Mouse (Mus musculus): ENCODE data around the gene Gpr25. TPM values are rescaled to one million over a fixed set of nuclear protein-coding genes. Genes with fewer than 3 reads are reported as not detected.

The Gpr25 gene
- total RNA-seq (2021) = not detected
- long read RNA-seq, experiment 1 = 0 reads
- long read RNA-seq, experiment 2 = 0 reads

DNA sequence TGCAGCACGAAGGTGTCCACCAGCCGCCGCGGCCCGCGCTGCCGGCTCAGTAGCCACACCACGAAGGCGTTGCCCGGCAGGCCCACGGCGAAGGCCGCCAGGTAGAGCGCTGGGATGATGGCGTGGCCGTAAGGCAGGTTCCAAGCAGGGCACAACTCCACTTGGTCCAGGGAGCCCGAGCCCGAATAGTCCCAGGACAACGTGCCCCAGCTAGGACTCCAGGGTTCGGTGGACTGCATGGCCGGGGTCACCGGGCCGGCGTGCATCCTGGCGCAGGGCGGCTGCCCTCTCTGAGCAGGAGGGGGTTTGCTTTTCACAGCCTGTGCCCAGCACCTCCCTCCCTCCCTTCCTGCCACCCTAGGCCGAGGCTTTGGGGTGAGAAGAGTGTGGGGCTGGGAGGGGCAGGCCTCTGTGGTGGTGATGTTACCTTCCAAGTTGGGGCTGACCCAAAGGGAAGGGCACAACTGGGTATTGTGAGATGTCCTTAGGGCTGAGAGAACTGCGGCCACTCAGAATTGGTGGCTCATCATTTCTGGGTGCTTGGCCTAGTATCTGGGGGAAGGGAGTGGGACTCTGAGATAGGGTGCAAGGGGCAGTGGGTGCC, at the start of gene Gpr25:
TSS of gene Gpr25 (minus strand) at position 239 of the 604 bp plus-strand sequence.
- no peak for DNase-seq

DNA sequence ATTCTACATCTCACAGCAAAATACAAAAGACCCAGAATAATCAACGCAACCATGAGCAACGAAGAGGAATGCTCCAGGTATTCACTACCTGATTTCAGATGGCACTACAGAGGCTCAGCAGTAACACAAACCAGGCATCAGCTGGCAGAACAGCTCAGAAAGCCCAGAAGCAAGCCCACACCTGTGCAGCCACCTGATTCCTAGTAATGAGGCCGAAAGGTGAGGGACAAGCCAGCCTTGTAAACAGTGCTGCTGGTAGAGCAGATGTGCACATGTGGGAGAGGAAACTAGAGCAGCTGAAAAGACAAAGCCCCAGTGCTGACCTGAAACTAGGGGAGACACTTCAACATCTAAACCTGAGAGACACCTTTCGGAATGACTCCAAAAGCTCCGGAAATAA, 48.5 kb upstream of the Gpr25 start:
- no peak for DNase-seq

DNA sequence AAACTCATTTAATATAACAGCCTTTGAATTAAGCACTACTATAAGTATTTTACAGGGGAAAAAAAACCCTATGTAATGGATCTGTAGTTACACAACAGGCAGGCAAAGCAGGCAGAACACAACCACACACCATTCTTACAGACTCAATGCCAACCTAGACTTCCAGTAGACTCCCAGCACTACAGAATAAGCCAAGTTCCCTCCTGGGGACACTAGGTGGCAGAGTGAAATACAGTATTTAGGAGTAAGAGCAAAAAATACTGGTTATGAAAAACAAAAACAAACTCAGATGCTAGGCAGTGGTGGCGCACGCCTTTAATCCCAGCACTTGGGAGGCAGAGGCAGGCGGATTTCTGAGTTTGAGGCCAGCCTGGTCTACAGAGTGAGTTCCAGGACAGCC, 45.8 kb upstream of the Gpr25 start:
- DNase-seq = peak; percentile 57

DNA sequence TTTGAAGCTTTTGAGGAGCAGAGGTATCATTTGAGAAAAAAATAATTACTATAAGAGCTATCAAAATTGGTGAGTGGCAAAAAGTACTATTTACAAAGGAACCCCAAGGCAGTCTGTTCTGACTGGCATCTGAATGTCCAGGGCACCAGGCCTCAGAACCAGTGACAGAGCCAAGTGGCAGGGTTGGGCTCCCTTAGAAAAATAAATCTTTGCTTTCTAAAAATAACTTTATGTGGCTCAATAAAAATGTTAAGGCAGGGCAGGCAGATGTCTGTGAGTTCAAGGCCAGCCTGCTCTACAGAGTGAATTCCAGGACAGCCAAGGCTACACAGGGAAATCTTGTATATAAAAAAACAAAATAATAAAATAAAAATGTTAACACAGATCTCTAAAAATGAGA, 33.3 kb upstream of the Gpr25 start:
- DNase-seq = peak; percentile 18

DNA sequence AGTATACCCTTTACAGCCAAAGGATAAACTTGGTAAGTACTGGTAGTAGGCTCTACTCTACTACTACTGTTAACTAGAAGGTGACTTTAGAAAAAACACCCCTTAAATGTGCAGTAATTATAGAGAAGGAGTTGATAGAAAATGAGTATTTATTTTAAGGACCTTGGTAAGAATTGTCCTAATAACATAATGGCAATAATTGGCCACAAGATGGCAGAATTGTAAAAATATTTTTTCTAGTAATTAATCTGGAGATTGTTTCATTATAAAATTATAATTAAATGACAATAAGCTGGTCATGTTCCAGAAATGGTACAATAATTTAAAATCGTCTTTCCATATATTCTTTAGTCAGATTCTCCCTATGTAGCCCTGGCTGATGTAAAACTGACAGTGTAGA, 29.1 kb upstream of the Gpr25 start:
- DNase-seq = no peak

DNA sequence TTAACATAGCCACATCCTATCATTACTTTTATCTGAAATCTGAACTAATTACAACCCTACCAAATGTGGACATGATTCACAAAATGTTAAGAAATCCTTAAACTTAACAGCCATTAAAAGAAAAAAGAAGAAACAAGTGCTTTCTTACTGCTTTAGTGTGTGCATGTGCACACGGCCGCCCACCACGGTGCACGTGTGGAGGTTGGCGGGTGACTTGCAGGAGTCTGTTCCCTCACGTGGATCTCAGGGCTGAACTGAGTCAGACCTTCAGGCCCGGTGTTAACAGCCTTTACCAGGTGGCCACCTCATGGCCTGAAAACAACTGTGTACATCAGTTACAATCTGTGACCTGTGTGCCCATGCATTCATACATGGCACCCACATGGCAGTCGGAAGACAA, 16.7 kb upstream of the Gpr25 start:
- DNase-seq = no peak

DNA sequence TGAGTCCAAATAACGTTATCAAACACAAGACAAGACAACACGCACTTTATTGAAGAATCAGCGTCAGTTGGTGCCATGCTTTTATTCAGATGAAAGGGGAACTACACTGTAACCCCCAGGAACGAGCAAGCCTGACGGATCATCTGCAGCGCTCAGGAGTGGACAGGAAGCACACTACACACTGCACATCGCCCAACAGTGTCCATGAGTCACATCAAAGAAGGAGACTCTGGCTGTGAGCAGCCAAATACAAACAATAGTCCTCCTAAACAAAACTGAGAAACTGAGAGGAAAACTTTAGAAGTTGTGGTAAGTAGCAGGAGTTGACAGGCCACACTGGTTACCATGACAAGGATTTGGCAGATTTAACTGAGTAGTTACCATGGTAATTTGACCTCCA, 7.6 kb upstream of the Gpr25 start:
- no peak for DNase-seq

DNA sequence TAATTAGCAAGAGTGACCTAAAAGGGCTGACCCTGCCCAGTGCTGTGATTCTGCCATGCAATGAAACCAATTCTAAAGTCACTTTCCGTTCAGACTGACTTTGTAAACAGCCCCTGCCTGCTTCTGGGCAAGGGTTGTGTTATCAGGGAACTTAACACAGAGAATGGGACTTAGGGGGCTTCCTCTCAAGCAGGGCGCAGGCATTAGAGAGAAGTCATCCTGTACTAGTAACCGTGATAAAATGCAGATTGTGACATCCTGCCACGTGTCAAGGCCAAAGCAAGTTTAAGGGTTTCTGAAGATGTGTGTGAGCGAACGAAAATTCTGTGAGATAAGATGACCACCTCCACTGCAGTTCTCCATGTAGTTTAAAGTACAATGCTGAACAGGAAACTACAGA, 5.5 kb upstream of the Gpr25 start:
- no peak for DNase-seq

DNA sequence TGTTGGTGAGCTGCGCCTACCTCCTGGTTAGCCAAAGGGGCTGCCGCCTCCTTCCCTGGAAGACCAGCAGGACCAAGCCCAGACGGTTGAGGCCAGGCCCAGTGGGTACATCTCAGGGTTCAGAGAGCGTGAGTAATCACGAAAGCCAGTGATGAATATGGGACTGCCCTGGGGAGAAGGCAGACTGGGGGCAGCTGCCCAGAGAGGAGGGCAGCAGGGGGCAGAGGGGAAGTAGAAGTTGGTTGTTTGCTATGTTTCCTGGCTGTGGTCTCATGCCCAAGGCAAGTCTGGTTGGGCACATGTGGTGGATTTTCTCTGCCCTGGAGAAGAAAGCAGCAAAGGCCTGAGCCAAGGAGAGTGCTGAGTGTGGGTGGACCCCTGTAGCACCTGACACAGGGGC, 2.7 kb upstream of the Gpr25 start:
- DNase-seq = no peak

DNA sequence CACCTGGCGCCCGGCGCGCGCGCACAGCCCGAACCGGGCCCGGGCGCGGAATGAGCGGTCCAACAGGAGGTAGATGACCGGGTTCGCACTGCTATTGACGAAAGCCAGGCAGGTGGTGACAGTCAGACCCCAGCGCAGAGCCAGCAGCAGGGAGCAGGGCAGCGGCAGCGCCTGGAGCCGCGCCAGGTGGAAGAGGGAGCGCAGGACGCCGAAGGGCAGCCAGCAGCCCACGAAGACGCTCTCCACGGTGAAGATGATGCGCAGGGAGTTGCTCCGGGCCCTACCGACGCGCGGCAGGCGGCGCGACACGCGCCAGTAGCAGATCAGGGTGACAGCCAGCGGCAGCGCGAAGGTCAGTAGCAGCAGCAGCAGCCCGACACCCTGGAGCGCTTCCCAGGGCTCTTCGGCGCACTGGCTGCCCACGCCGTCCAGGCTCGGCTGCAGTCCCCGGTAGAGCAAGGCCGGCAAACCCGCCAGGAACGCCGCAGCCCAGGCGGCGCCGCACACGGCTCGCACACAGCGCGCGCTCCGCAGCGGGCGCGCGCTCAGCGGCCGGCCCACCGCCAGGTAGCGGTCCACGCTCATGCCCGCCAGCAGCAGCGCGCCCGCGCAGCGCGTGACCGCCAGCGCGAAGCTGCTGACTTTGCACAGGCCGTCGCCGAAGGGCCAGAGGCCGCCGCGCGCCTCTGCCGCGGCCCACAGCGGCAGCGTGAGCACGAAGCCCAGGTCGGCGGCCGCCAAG, 609 bp downstream of the Gpr25 start:
- DNase-seq = peak; percentile 70

DNA sequence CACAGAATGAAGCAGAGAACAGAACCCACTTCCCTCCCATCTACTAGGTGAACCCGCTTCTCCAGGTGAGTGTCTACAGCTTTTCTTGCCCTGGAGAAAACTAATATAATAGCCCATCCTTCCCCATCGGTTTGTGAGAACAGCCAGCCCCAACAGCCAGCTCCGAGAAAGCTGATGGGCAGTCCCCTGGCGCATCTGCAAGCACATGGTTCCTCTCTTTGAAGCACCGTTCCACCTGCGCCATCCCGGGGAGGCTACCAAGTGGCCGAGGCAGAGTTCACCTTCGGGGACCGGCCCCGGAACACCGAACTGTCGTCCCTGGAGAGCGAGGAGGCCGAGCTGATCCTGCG, 1.2 kb downstream of the Gpr25 start:
- DNase-seq = no peak

DNA sequence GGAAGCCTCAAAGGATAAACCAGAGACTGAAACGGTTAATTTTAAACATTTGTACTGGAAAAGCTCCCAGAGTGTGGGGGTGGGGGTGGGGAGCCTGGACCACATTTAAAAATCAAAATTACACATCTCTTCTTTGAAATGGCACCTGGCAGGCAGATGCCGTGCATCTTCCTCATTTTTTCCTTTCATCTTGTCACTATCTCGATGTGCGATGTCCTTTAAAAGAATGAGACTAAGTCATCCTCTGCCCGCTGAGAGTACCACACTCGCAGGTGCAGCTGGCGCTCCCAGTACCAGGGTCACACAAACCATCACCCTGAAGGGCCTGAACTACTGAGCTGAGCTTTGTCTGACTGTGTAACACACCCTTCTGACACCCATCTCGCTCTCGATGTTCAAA, 2.2 kb downstream of the Gpr25 start:
- DNase-seq = no peak

DNA sequence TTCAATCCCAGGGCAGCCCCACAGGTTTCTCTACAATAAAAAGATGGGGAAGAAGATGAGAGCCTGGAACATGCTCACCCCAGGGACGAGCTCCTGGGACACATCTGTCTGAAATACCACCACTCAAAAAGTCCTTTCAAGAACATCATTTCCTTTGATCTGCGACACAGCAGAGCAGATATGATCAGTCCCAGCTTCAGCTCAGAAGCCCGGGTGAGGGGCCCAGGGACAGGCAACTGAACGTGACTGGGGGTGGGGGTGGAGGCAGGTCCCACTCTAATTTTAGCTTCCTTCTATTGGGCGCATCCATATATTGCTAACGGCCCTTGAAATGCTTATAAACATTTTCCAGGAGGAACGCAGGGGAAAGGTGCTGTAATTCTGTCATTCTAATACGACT, 5.0 kb downstream of the Gpr25 start:
- DNase-seq = no peak

DNA sequence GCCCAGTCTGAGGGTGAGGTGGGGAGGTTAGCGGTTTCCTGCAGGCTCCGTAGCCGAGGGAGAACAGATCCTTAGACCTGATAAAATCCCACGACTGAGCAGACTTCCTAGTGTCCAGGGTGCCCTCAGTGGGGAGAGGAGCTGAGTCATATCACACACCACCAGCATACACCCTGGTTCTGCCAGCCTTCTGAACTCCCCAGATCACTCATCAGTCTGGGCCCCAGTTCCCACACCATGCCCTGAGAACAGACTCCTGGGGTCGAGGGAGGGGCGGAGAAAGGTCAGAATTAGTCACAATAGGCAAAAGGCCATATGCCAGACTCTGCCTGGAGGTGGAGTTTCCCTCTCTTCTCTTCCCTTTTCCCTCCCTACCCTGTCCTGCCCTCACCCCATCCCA, 5.5 kb downstream of the Gpr25 start:
- DNase-seq = no peak

DNA sequence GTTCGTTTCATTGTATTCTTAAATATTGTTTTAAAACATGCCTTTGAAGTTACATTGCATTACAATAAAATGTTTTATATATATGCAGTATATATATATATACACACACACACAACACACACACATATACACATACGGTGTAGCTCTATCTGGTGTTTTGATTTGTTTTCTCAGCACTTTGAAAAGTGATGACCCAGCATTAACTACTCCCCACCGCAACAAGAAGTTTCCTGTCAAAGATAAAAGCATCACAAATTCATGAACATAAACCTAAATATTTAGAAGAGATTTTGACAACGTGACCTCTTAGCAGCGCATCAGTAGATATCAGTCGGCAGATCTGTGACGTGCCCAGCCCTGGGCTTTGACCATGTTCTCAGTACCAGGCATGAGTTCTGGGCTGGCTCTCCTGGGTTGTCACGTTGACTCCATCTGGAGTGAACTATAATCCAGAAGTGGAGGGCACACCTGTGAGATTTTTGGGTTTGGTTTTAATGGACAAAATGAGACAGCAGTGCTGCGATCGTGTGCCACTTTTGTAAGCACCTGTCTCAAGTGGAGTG, 6.1 kb downstream of the Gpr25 start:
- DNase-seq = no peak

DNA sequence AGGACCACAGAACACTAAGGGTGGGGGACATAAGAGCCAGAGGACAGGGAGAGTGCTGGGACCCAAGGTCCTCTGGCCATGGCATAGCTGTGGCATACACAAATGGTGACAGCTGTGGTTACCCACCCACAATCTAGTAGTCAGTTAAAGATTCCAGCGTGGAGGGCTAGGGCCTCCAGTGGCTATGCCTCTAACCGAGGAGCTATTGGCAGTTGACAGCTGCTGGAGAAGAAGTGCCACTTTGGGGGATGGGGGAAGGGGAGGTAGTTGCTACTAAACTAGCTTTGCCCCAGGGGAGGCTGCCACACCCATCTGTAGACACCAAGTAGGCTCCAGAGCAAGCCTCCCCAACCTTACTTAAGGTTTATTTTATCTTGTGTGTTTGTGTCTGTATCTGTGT, 7.2 kb downstream of the Gpr25 start:
- no peak for DNase-seq

DNA sequence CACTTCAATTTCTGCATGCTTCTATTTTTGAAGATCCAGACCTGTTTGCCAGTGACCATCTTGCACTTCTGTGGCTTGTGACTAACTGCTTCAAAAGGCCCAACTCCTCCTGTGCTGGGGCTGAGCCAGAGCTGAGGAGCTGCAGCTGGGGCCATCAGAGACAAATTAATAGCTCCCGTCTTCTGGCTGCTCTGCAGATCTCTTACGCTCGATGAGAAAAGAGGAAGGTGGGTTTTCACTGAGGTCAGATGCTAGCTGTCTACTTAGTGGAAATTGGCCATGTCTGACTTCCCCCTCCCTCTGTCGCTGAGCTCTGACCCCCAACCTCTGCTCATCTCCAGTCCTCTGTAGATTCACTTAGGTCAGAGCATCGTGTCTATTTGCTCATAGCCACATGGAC, 11.0 kb downstream of the Gpr25 start:
- DNase-seq = no peak

DNA sequence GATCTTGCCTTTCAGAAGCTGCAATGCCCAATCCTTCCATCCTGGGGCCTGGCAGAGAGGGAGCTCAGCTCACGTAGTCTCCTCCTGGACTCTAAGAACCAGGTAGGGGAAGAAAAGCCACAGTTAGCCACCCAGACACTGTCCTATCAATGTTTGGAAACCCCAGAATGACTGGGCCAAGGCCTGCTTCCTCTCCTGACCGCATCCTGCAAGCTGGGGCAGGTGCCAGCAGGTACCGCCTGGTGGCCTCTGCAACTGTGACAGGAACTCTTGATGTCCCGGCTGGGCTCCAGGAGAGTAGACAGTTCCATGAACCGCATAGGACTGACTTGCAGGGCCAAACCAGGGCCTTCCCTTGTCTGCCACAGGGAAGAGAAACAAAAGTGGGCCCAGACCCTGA, 13.3 kb downstream of the Gpr25 start:
- DNase-seq = no peak

DNA sequence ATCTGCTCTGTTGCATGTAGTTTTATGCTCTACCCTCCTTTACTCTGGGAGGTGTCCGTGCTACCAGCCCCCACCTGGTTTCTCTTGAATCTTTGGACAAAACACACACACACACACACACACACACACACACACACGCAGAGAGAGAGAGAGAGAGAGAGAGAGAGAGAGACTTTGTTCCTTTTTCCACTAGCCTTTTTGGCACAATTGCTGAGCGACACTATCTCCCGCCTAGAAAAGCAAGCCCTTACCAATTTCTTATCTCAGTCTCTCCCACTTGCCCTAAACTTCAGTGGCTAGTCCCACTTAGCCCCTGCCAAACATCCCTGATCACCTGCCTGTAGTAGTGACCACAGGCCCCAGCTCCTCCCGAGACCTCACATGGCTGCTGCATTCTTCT, 16.2 kb downstream of the Gpr25 start:
- no peak for DNase-seq

DNA sequence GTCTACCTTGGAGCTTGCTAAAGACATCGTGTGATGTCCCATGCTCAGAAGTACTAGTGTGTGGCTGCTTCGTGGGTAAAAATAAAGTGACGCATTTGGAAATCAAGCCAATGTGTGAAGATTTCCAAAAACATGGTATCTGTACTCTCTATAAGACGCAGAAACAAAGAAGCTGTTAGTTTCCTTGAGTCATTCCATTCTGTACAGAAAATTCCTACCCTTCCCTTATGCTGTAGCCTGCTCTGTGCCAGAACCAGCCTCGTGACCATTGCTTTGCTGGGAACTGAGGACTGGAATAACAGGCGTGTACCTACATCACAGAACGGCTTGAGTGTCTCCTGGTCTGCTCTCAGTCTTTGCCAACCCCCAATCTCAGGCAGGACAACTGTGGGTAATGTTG, 18.9 kb downstream of the Gpr25 start:
- DNase-seq = no peak

DNA sequence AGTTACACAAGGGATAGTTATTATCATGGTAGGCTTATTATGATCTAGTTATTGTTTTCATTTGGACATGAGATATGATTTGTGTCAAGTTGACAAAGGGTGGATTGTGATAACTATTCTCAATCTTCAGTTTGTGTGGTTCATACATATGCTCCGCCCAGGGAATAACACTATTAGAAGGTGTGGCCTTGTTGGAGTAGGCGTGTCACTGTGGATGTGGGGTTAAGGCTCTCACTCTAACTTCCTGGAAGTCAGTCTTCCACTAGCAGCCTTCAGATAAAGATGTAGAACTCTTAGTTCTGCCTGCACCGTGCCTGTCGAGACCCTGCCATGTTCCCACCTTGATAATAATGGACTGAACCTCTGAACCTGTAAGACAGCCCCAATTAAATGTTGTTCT, 22.2 kb downstream of the Gpr25 start:
- no peak for DNase-seq

DNA sequence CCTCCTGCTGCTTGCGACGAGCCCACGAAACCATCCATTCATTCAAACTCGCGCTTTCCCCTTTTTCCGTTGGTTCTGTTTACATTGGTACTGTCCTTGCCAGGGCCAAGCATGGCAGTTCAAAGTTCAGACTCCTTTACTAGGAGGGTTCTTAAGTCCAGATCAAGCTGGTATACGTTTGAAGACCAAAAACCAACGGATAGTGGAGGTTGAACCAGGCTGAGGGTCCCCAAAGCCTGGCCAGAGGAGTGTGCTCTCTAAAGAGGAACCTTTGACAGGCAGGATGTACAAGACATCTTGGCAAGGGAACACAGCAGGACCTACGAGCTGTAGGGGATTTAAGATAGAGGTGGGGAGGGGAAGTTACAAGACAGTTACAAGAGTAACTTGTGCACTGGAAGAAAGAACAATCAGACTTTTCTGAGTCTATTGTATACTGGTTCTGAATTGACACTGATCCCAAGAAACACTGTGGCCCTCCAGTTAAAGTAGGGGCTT, 26.0 kb downstream of the Gpr25 start:
- DNase-seq = no peak

DNA sequence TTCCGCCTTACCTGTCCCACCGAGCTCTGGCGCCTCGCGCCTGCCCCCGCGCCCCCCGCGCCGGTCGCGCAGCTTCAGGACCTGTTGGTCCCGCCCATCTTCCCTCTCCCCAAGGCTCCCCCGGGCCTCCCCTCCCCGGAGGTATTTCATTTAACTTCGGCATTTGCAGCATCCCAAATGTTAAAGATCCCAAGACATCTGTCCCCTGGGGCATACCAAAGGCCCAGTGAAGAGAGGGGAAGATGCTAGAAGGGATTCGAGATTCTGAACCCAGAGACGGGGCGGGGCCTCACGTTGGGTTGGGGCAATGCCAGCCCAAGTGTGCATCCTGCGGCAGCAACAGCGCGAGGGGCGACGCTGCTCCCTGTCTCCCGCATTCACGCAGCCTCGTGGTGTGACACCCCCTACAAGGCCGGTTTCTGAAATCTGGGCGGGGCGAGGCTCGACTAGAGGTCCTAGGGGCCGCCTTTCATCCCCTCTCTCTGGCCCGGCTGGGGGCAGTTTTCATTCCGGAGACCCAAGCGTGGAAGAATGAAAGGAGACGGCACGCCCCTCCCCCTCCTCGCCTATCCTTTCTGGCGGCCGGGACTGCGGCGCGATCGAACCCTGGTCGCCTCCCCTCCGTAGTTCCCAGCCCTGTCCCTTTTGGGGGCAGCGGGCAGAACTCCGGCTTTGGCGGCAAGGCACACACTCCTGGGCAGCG, 26.6 kb downstream of the Gpr25 start, which contains the start of gene Inava:
TSS of gene Inava (minus strand) at position 373 of the 703 bp plus-strand sequence.
- DNase-seq = peak; percentile 33

Data from adrenal gland, postnatal 10 days (tissue).